Mouse (Mus musculus): ENCODE measurements around the gene Ptprd.

DNA sequence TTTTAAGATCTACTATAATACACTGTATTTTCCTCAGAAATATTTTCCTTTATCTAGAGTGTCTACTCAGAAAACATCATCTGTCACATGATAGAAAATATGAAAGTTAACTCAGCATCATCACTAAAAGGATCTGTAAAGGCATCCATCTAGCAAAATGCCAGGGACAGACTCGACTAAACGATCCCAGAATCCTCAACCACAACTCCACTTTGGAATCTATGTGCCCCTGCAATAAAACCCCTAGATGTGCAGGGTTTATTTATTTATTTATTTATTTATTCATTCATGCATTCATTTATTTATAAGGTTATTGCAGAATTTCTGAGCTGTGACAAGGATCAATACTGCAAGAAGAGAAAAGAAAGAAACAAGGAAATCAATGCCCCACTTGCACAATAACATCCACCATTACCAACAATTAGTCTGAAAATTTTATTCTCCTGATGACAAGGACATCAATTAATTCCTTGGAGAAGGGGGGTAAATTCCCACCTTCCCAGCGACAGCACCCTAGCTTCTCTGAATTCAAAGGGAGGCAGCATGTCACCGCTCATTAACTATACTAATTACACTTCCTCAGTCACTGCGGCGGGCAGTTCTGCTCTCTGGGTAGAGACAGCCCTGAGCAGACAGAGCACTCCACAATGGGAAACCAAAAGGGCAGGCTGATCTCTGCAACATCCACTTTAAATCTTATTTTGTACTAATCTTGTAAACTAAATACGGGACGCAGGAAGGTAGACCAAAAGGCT, 2186.0 kb downstream of the Ptprd start:
- TF ChIP-seq CTCF (conservative IDR thresholded peaks at IDR 0.05; ENCODE audit: low read length): no peak
- no peak for TF ChIP-seq POU5F1 (IDR thresholded peaks at IDR 0.05; ENCODE audit: borderline replicate concordance, low read length)
- no peak for TF ChIP-seq NANOG (IDR thresholded peaks at IDR 0.05; ENCODE audit: borderline replicate concordance, low read length)
